Mouse (Mus musculus) ES-CJ7 (cell line): ENCODE measurements around the gene Atf3.

ENCODE experiments used
- DNase-seq: peaks from one replicate; pipeline ENCODE4 v3.0.0; 2011; ENCODE audit warnings: low read depth, low spot score

Atf3 gene

GRCm38 (mm10) chr1:191217939-191218338 lies at the start of gene Atf3:
Gene Atf3, minus strand, starts transcription at chr1:191218039.
- no peak for DNase-seq

GRCm38 (mm10) chr1:191267162-191267561 lies 49.3 kb upstream of the Atf3 start:
- no peak for DNase-seq

- DNase-seq: no peak
Measured at GRCm38 (mm10) chr1:191263471-191263870, 45.6 kb upstream of the Atf3 start.

GRCm38 (mm10) chr1:191261861-191262260 lies 44.0 kb upstream of the Atf3 start:
- DNase-seq: no peak

- no peak for DNase-seq
Measured at GRCm38 (mm10) chr1:191259661-191260060, 41.8 kb upstream of the Atf3 start.

- no peak for DNase-seq
Measured at GRCm38 (mm10) chr1:191259121-191259520, 41.3 kb upstream of the Atf3 start.

GRCm38 (mm10) chr1:191258521-191258920 lies 40.7 kb upstream of the Atf3 start:
- no peak for DNase-seq

GRCm38 (mm10) chr1:191257981-191258380 lies 40.1 kb upstream of the Atf3 start:
- DNase-seq: peak; percentile 47

- DNase-seq: no peak
Measured at GRCm38 (mm10) chr1:191257351-191257771, 39.5 kb upstream of the Atf3 start.

GRCm38 (mm10) chr1:191256566-191257350 lies 38.9 kb upstream of the Atf3 start:
- DNase-seq: peak; percentile 40

- DNase-seq: no peak
Measured at GRCm38 (mm10) chr1:191256134-191256533, 38.3 kb upstream of the Atf3 start.

GRCm38 (mm10) chr1:191254448-191254847 lies 36.6 kb upstream of the Atf3 start:
- DNase-seq: no peak

GRCm38 (mm10) chr1:191253636-191254035 lies 35.8 kb upstream of the Atf3 start:
- DNase-seq: no peak

GRCm38 (mm10) chr1:191249975-191250374 lies 32.1 kb upstream of the Atf3 start:
- DNase-seq: no peak

- no peak for DNase-seq
Measured at GRCm38 (mm10) chr1:191248423-191248822, 30.6 kb upstream of the Atf3 start.

- DNase-seq: no peak
Measured at GRCm38 (mm10) chr1:191247561-191247960, 29.7 kb upstream of the Atf3 start.

GRCm38 (mm10) chr1:191243855-191244254 lies 26.0 kb upstream of the Atf3 start:
- DNase-seq: no peak

GRCm38 (mm10) chr1:191242065-191242698 lies 24.3 kb upstream of the Atf3 start:
- no peak for DNase-seq

GRCm38 (mm10) chr1:191241574-191241973 lies 23.7 kb upstream of the Atf3 start:
- no peak for DNase-seq

- DNase-seq: no peak
Measured at GRCm38 (mm10) chr1:191239602-191240001, 21.8 kb upstream of the Atf3 start.

GRCm38 (mm10) chr1:191235788-191236542 lies 18.1 kb upstream of the Atf3 start:
- no peak for DNase-seq

GRCm38 (mm10) chr1:191234837-191235236 lies 17.0 kb upstream of the Atf3 start:
- no peak for DNase-seq
